Mouse (Mus musculus) heart, postnatal 36 days (tissue): ENCODE measurements around the gene Irgq. TPM values are rescaled to one million over a fixed set of nuclear protein-coding genes. Genes with fewer than 3 reads are reported as not detected.

Source experiments
- DNase-seq, 2 experiments: peaks; one replicate each; pipeline ENCODE4 v3.0.0; 2021 to 2022
- intact Hi-C: fragments of 180-260 bp; cut with DNase I; formaldehyde crosslinking; loops from one replicate; pipeline ENCODE4 v1.15.1; 2025
- total RNA-seq, 2 experiments: library from RNA; stranded (reverse); gene quantifications; 2 replicates each; pipeline ENCODE4 v1.2.3; 2021

Irgq gene
- total RNA-seq, 2 experiments from 2014 or later, result 16.4 to 16.5 TPM

GRCm38 (mm10) chr7:24585995-24586394 is 55.5 kb downstream of the Irgq start:
- DNase-seq, result no peak
- intact Hi-C loops, result no loop called here

DNA sequence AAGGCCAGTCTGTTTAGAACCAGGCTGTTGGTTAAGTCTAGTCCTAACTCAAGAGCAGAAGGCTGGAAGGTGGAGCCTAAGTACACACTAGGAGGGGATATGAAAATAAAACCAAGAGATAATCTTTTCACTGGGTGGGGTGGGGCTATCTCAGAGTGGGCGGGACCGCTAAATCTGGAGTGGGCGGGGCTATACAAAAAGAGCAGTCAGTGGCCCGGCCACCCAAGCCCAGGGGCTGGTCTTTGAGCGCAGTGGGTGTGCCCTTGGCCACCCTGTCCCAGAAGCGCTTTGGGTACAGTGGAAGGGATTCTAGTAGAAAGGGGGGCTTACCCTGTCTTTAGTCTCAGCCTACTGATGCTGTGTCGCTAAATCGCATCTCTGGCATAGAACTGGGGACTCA is 56.3 kb downstream of the Irgq start:
- intact Hi-C loops, result no loop called here
- no peak for DNase-seq

GRCm38 (mm10) chr7:24587330-24588105 is 57.0 kb downstream of the Irgq start, which contains the start of the genes Ethe1 and Zfp575:
TSS of gene Ethe1 (plus strand) at chr7:24587543.
TSS of gene Zfp575 (minus strand) at chr7:24587641.
- peak; percentile 33 to 37 for DNase-seq
- intact Hi-C loops, result no loop called here

Other genes with a start within 250 kb of the Irgq start
- 1 to 10 TPM; 2.1 to 3.8 TPM for gene Zfp61, start 229.5 kb upstream of the Irgq start, total RNA-seq
- 1 to 10 TPM; 1.7 to 2.5 TPM for gene Zfp94, start 214.0 kb upstream of the Irgq start, total RNA-seq
- gene Tescl, start 196.8 kb upstream of the Irgq start, total RNA-seq, result not detected
- gene Lypd5, start 181.5 kb upstream of the Irgq start, total RNA-seq, result not detected
- under 1 TPM; 0.42 to 0.62 TPM for gene Kcnn4, start 160.4 kb upstream of the Irgq start, total RNA-seq
- gene Smg9, start 131.1 kb upstream of the Irgq start, total RNA-seq, result 1 to 10 TPM; 7.1 to 9.6 TPM
- not detected for gene Irgc1, start 78.4 kb upstream of the Irgq start, total RNA-seq
- gene Plaur, start 68.2 kb upstream of the Irgq start, total RNA-seq, result 1 to 10 TPM; 1.9 to 3.3 TPM
- gene Cadm4, start 48.7 kb upstream of the Irgq start, total RNA-seq, result 10 to 100 TPM; 13.1 to 13.6 TPM
- 10 to 100 TPM; 11.5 to 13.8 TPM for gene Zfp428, start 23.7 kb upstream of the Irgq start, total RNA-seq
- not detected for gene AC161166.1, start 18.2 kb upstream of the Irgq start, total RNA-seq
- not detected for gene Pinlyp, start 15.4 kb downstream of the Irgq start, total RNA-seq
- 10 to 100 TPM; 26.9 to 27.4 TPM for gene Xrcc1, start 15.6 kb downstream of the Irgq start, total RNA-seq
- gene Ethe1, start 56.9 kb downstream of the Irgq start, total RNA-seq, result 10 to 100 TPM; 52.9 to 56.5 TPM
- under 1 TPM; 0.08 to 0.11 TPM for gene Zfp575, start 57.0 kb downstream of the Irgq start, total RNA-seq
- under 1 TPM; 0.36 to 0.89 TPM for gene Phldb3, start 80.1 kb downstream of the Irgq start, total RNA-seq
- gene Lypd3, start 105.9 kb downstream of the Irgq start, total RNA-seq, result not detected
- not detected for gene Tex101, start 146.0 kb downstream of the Irgq start, total RNA-seq
- not detected for gene BC049730, start 178.6 kb downstream of the Irgq start, total RNA-seq
- not detected for gene Gm4763, start 196.2 kb downstream of the Irgq start, total RNA-seq
- gene Cd177, start 229.6 kb downstream of the Irgq start, total RNA-seq, result under 1 TPM in 1 of 2 experiments, not detected in 1; 0.17 TPM
- not detected for gene Ceacam10, start 246.5 kb downstream of the Irgq start, total RNA-seq